8 mouse cellular contexts compared by ENCODE assay signal in genomic region chr11:31670468-31670921, GRCm38 (mm10). TPM values are rescaled to one million over a fixed set of nuclear protein-coding genes. Genes with fewer than 3 reads are reported as not detected.
DNase-seq lines count a peak whose midpoint lies in the region; ATAC-seq lines count a peak whose summit lies in the region.

No protein-coding gene starts in this region.

- no peaks in the 10 kb centered on the region for H3K9me3 ChIP-seq in lung, embryonic 16.5 days (ENCODE audit: control insufficient read depth, low read length)
- H3K9me3 ChIP-seq in forebrain, embryonic 15.5 days, result no peaks in the 10 kb centered on the region
- H3K9me3 ChIP-seq in neural tube, embryonic 15.5 days (replicated peaks), result no peaks in the 10 kb centered on the region

- no peak for ATAC-seq in lung, embryonic 16.5 days (ENCODE audit: low read depth)
- no peak for ATAC-seq in forebrain, embryonic 15.5 days (replicated peaks)
- ATAC-seq in neural tube, embryonic 15.5 days (ENCODE audit: low FRiP score), result no peak

- H3K27ac ChIP-seq in lung, embryonic 16.5 days (ENCODE audit: low read length), result no peak overlapping the region
- no peak overlapping the region for H3K27ac ChIP-seq in forebrain, embryonic 15.5 days (replicated peaks)
- H3K27ac ChIP-seq in neural tube, embryonic 15.5 days (replicated peaks), result no peak overlapping the region

- peak overlapping the region; percentile 35 for H3K4me3 ChIP-seq in lung, embryonic 16.5 days (ENCODE audit: low read length)
- peak overlapping the region; percentile 96 for H3K4me3 ChIP-seq in forebrain, embryonic 15.5 days
- H3K4me3 ChIP-seq in neural tube, embryonic 15.5 days (replicated peaks), result peak overlapping the region; percentile 31

- WGBS in lung, embryonic 16.5 days, result 56% methylated on average over 5 of the region's 5 CpGs
- WGBS in forebrain, embryonic 15.5 days, result 53% methylated on average over 5 of the region's 5 CpGs
- WGBS in neural tube, embryonic 15.5 days, result 68% methylated on average over 5 of the region's 5 CpGs

- H3K27me3 ChIP-seq in lung, embryonic 16.5 days (ENCODE audit: control insufficient read depth, insufficient read depth, low read depth, low read length), result no peaks in the 10 kb centered on the region
- no peaks in the 10 kb centered on the region for H3K27me3 ChIP-seq in forebrain, embryonic 15.5 days
- H3K27me3 ChIP-seq in neural tube, embryonic 15.5 days (replicated peaks), result no peaks in the 10 kb centered on the region

- peak overlapping the region; percentile 55 for H3K4me2 ChIP-seq in lung, embryonic 16.5 days (ENCODE audit: low read depth, low read length)
- H3K4me2 ChIP-seq in forebrain, embryonic 15.5 days (replicated peaks), result peak overlapping the region; percentile 54
- peak overlapping the region; percentile 61 for H3K4me2 ChIP-seq in neural tube, embryonic 15.5 days

- peaks cover 10% of the 10 kb centered on the region for H3K4me1 ChIP-seq in lung, embryonic 16.5 days (replicated peaks; ENCODE audit: control insufficient read depth, insufficient read depth, low read length)
- peaks cover 21% of the 10 kb centered on the region for H3K4me1 ChIP-seq in forebrain, embryonic 15.5 days
- H3K4me1 ChIP-seq in neural tube, embryonic 15.5 days, result peaks cover 26% of the 10 kb centered on the region

- H3K9ac ChIP-seq in lung, embryonic 16.5 days (ENCODE audit: low read length), result peak overlapping the region; percentile 41
- H3K9ac ChIP-seq in forebrain, embryonic 15.5 days (replicated peaks), result peak overlapping the region; percentile 26; the same call in 1 of the 2 replicates
- peak overlapping the region; percentile 37; the same call in 1 of the 2 replicates for H3K9ac ChIP-seq in neural tube, embryonic 15.5 days (replicated peaks)

- DNase-seq in lung, postnatal 4 days, result no peak
- peak; percentile 78 for DNase-seq in kidney, postnatal 14 days
- no peak for DNase-seq in cerebellum, adult 11-12 months
- DNase-seq in lung, postnatal 10 days, result no peak
- DNase-seq in right cerebral cortex, postnatal 10 days (ENCODE audit: low spot score in 2 of 2), result no peak

- H3K36me3 ChIP-seq in lung, embryonic 16.5 days (ENCODE audit: control insufficient read depth, insufficient read depth, low read length), result peaks cover 17% of the 10 kb centered on the region
- peaks cover 34% of the 10 kb centered on the region for H3K36me3 ChIP-seq in forebrain, embryonic 15.5 days
- H3K36me3 ChIP-seq in neural tube, embryonic 15.5 days, result peaks cover 32% of the 10 kb centered on the region

RNA-seq across cellular contexts. Expression of gene Bod1, which starts 1.2 kb away (rescaled TPM):
- 68.8 and 73.1 TPM in 2 replicates for polyA plus RNA-seq in lung, embryonic 16.5 days (2015; fragmentation: Nextera tagmentation; extraction: Ambion mirVana)
- 156 and 163 TPM in 2 replicates for polyA plus RNA-seq in forebrain, embryonic 15.5 days (2015; fragmentation: Nextera tagmentation; extraction: Ambion mirVana)
- 111 and 118 TPM in 2 replicates for polyA plus RNA-seq in neural tube, embryonic 15.5 days (2015; fragmentation: Nextera tagmentation; extraction: Ambion mirVana)

Comparison
In these comparisons a context has a peak if more than half of its experiments do, and no peak if none do; other contexts are left out.
1. H3K4me3 ChIP-seq: peak in every context shown above with its lines; median percentile 96 in forebrain, embryonic 15.5 days; 35 in lung, embryonic 16.5 days; 31 in neural tube, embryonic 15.5 days.